Comparison of ENCODE assay signal across 7 mouse cellular contexts in the genomic region with DNA sequence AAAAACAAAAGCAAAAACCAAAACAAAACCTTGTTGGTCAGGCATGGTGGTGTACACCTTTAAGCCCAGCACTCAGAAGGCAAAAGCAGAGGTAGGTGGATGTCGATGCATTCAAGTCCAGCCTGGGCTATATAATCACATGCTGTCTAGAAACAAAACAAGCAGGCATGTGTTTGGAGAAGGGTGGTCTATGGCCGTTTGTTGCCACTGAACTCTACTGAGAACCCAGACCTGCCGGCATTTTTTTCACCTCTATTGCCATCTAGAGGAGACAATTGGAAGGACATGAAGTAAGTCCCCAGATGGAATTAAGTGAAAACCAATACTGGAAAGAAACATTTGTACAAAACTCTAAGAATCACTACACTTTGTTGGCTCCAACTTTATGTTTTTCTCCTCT. TPM values are rescaled to one million over a fixed set of nuclear protein-coding genes. Genes with fewer than 3 reads are reported as not detected.
A peak's percentile ranks its signal among the peaks of the same experiment; 100 is the strongest.
DNase-seq lines count a peak whose midpoint lies in the region; ATAC-seq and TF ChIP-seq lines count a peak whose summit lies in the region.

No protein-coding gene starts in this region.

- no peak overlapping the region for H3K4me2 ChIP-seq in forebrain, embryonic 15.5 days (replicated peaks)

- no peaks in the 10 kb centered on the region for H3K36me3 ChIP-seq in C2C12 (ENCODE audit: control insufficient read depth, insufficient read depth)
- H3K36me3 ChIP-seq in forebrain, embryonic 15.5 days, result no peaks in the 10 kb centered on the region

- no peak overlapping the region for H3K9ac ChIP-seq in forebrain, embryonic 15.5 days (replicated peaks)

- ATAC-seq in forebrain, embryonic 15.5 days (replicated peaks), result peak; percentile 83

- 0 out of 2 replicates have a peak, but pooled peaks cover 12% of the 10 kb centered on the region for H3K4me1 ChIP-seq in forebrain, embryonic 15.5 days

- H3K79me2 ChIP-seq in C2C12 (ENCODE audit: control insufficient read depth, insufficient read depth), result no peaks in the 10 kb centered on the region

- H3K79me3 ChIP-seq in C2C12 (ENCODE audit: low read depth), result no peaks in the 10 kb centered on the region

- H3K27ac ChIP-seq in forebrain, embryonic 15.5 days (replicated peaks), result no peak overlapping the region

- peak; percentile 83 for DNase-seq in 416B (ENCODE audit: low read depth)
- peak; percentile 58 for DNase-seq in c-Kit-positive CD71-positive TER-119-negative erythroid progenitor cells, embryonic 14.5 days (ENCODE audit: low read depth)
- DNase-seq in kidney, postnatal 14 days, result peak; percentile 58
- peak; percentile 77 for DNase-seq in mesoderm, embryonic 11.5 days (ENCODE audit: low read depth, low spot score)
- DNase-seq in thymus, postnatal 4 days, result peak; percentile 22

- no peak overlapping the region for H3ac ChIP-seq in C2C12 (ENCODE audit: control insufficient read depth, insufficient read length, low read depth)

- TF ChIP-seq CTCF in C2C12 (IDR thresholded peaks at IDR 0.05; ENCODE audit: control insufficient read depth, insufficient read depth, insufficient read length), result no peak

- H3K9me3 ChIP-seq in forebrain, embryonic 15.5 days, result no peaks in the 10 kb centered on the region

- no peaks in the 10 kb centered on the region for H3K27me3 ChIP-seq in C2C12 (ENCODE audit: control insufficient read depth, insufficient read depth, insufficient read length)
- no peaks in the 10 kb centered on the region; the same call in 1 of the 2 replicates for H3K27me3 ChIP-seq in forebrain, embryonic 15.5 days

- under 1% methylated on average over 3 of the region's 3 CpGs for WGBS in forebrain, embryonic 15.5 days

- no peak overlapping the region for H3K4me3 ChIP-seq in C2C12 (ENCODE audit: insufficient read depth, poor library complexity, severe bottlenecking)
- no peak overlapping the region for H3K4me3 ChIP-seq in forebrain, embryonic 15.5 days

TF ChIP-seq in C2C12, 6 proteins besides CTCF, POLR2A, EP300 and RAD21:
- TF ChIP-seq MAX (IDR thresholded peaks at IDR 0.05), result peak; percentile 17
- TF ChIP-seq MYOG (IDR thresholded peaks at IDR 0.05; ENCODE audit: control insufficient read depth, extremely low read depth, insufficient read length), result no peak

RNA-seq across cellular contexts. Expression of a gene that starts 50.9 kb away (rescaled TPM):
- polyA plus RNA-seq in C2C12 (2012; fragmentation: generic; extraction: Trizol), result 15.4 TPM
- polyA plus RNA-seq in forebrain, embryonic 15.5 days (2015; fragmentation: Nextera tagmentation; extraction: Ambion mirVana), result 25.2 and 25.8 TPM in 2 replicates

Comparison
In these comparisons a context has a peak if more than half of its experiments do, and no peak if none do; other contexts are left out.
1. DNase-seq: peak in every context shown above with its lines; median percentile 83 in 416B; 77 in mesoderm, embryonic 11.5 days; 58 in c-Kit-positive CD71-positive TER-119-negative erythroid progenitor cells, embryonic 14.5 days; 58 in kidney, postnatal 14 days; 22 in thymus, postnatal 4 days.